Mouse (Mus musculus): ENCODE measurements around the gene Ralgapa2. TPM values are rescaled to one million over a fixed set of nuclear protein-coding genes. Genes with fewer than 3 reads are reported as not detected.

Ralgapa2 gene
- polyA plus RNA-seq, 1 experiment = 26.6 TPM

DNA sequence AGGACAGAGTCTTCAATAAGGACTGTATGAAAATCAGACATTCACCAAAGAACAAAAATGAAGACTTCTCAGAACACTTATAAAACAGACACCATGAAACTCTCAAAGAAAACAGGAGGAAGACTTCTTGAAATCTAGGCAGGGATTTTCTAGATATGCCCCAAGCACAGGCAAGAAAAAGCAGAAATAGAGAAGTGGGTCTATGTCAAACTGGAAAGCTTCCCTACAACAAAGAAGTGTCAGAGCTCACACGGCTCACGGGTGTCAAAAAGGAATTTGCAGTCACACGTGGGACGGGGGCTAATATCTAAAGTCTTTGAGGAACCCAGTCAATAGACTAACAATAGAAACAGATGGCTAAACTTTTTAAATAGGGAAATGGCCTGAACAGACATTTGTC is 301.2 kb downstream of the Ralgapa2 start:
- Histone ChIP-seq H3K36me3 (ENCODE audit: control insufficient read depth, insufficient read depth, low read length, poor library complexity, severe bottlenecking) (no peaks in the 10 kb centered on the region), H3K27ac (ENCODE audit: insufficient read depth, low read length) (no peak overlapping the region), H3K27me3 (ENCODE audit: control insufficient read depth, insufficient read depth, low read length, poor library complexity, severe bottlenecking) (no peaks in the 10 kb centered on the region), H3K9ac (ENCODE audit: low read depth, poor library complexity, severe bottlenecking) (no peak overlapping the region), H3K4me3 (ENCODE audit: low read depth, low read length) (no peak overlapping the region), H3K9me3 (replicated peaks; ENCODE audit: control insufficient read depth, insufficient read depth, low read length, poor library complexity, severe bottlenecking) (no peaks in the 10 kb centered on the region), H3K4me1 (ENCODE audit: control insufficient read depth, insufficient read depth, low read length) (no peaks in the 10 kb centered on the region)
- TF ChIP-seq POLR2A (IDR thresholded peaks at IDR 0.05; ENCODE audit: insufficient read depth, low read length) = no peak
- no peak for TF ChIP-seq CTCF (IDR thresholded peaks at IDR 0.05; ENCODE audit: low read depth, low read length)
- TF ChIP-seq EP300 (IDR thresholded peaks at IDR 0.05; ENCODE audit: insufficient read depth, low read depth, low read length) = no peak

GRCm38 (mm10) chr2:146197947-146198346 is 314.2 kb downstream of the Ralgapa2 start:
- no peak overlapping the region for H3K4me3 ChIP-seq (ENCODE audit: low read depth, low read length)
- TF ChIP-seq EP300 (IDR thresholded peaks at IDR 0.05; ENCODE audit: insufficient read depth, low read depth, low read length) (no peak), POLR2A (IDR thresholded peaks at IDR 0.05; ENCODE audit: insufficient read depth, low read length) (no peak)
- H3K36me3 ChIP-seq (ENCODE audit: control insufficient read depth, insufficient read depth, low read length, poor library complexity, severe bottlenecking) = no peaks in the 10 kb centered on the region
- no peaks in the 10 kb centered on the region for H3K4me1 ChIP-seq (ENCODE audit: control insufficient read depth, insufficient read depth, low read length)
- no peaks in the 10 kb centered on the region for H3K9me3 ChIP-seq (replicated peaks; ENCODE audit: control insufficient read depth, insufficient read depth, low read length, poor library complexity, severe bottlenecking)
- no peak overlapping the region for H3K9ac ChIP-seq (ENCODE audit: low read depth, poor library complexity, severe bottlenecking)
- H3K27ac ChIP-seq (ENCODE audit: insufficient read depth, low read length) = no peak overlapping the region
- H3K27me3 ChIP-seq (ENCODE audit: control insufficient read depth, insufficient read depth, low read length, poor library complexity, severe bottlenecking) = no peaks in the 10 kb centered on the region

- Histone ChIP-seq H3K9me3 (replicated peaks; ENCODE audit: control insufficient read depth, insufficient read depth, low read length, poor library complexity, severe bottlenecking) (no peaks in the 10 kb centered on the region), H3K9ac (ENCODE audit: low read depth, poor library complexity, severe bottlenecking) (no peak overlapping the region), H3K4me1 (ENCODE audit: control insufficient read depth, insufficient read depth, low read length) (no peaks in the 10 kb centered on the region), H3K27me3 (ENCODE audit: control insufficient read depth, insufficient read depth, low read length, poor library complexity, severe bottlenecking) (no peaks in the 10 kb centered on the region), H3K27ac (ENCODE audit: insufficient read depth, low read length) (no peak overlapping the region), H3K4me3 (ENCODE audit: low read depth, low read length) (no peak overlapping the region), H3K36me3 (ENCODE audit: control insufficient read depth, insufficient read depth, low read length, poor library complexity, severe bottlenecking) (no peaks in the 10 kb centered on the region)
- TF ChIP-seq CTCF (IDR thresholded peaks at IDR 0.05; ENCODE audit: low read depth, low read length) = no peak
- no peak for TF ChIP-seq POLR2A (IDR thresholded peaks at IDR 0.05; ENCODE audit: insufficient read depth, low read length)
- no peak for TF ChIP-seq EP300 (IDR thresholded peaks at IDR 0.05; ENCODE audit: insufficient read depth, low read depth, low read length)
These were observed 316.0 kb downstream of the Ralgapa2 start for GRCm38 (mm10) chr2:146196126-146196525.

All from ES-Bruce4 (cell line).